Mouse (Mus musculus) monocyte, adult 5-6 weeks (primary cell): Measurements from ENCODE around the gene Fat1. TPM values are rescaled to one million over a fixed set of nuclear protein-coding genes. Genes with fewer than 3 reads are reported as not detected.

Experiments
- ATAC-seq: fragments of 153-309, 156-312 bp; replicated peaks from 2 replicates; pipeline ENCODE4 v1.8.0; 2017; ENCODE audit warnings: mild to moderate bottlenecking; ENCODE audit not compliant: low TSS enrichment, insufficient number of reproducible peaks, severe bottlenecking, poor library complexity, low FRiP score
- total RNA-seq: library from RNA; stranded (forward); fragments of 200-1000, 200-491, 200-594 nt; gene quantifications from 3 replicates; pipeline ENCODE4 v1.2.3, GENCODE M21; 2017

The Fat1 gene
- 0.10 to 0.11 TPM in 2 of 3 replicates, not detected in the other for total RNA-seq

DNA sequence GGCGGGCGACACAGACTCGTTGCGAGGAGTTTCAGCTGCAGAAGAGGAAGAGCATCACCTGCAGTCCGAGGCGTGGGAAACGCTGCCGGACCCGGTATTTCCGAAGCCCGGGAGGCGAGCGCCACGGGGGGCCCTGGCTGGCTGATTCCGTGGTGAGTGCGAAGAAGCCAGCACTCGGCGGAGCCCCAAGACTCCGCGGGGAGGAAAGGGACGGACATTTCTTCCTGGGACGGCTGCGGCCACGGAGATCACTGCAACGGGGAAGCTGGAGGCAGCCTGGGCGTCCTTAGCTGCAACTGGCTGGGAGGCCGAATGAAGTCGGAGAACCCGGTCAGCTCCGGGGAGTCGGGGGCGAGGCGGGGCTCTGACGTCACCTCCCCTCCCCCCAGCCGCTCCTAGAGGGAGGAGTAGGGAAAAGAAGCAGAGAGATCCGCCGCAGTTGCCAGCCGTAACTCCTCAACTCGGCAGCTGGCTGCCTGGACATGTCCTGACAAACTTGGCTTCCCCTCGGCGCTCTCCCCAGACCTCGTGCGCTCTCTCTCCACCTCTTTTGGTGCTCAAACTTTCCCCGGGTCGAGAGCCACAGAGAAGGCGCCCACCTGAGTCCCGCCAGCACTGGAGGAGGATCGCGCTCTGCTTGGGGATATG, at the start of gene Fat1:
TSS of gene Fat1 (plus strand) at position 598 of the 648 bp plus-strand sequence.
- no peak for ATAC-seq

DNA sequence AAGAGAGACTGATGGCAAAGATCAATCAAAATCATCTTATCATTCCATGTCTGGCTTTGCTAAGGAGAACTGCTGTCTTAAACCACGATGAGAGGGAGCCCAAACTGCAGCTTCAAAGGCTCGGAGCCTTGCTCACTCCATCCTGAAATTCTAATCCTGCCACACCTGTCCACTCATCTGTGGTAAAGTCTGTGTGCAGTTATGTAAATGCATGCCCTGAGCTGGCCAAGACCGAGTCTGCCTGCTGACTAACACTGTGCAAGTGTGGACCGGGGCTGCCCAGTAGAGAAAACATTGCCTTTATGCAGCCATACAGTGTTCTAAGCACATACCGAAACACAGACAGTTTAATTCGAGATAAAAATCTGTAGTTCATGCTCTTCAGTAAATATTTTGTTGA, 40.6 kb upstream of the Fat1 start:
- no peak for ATAC-seq

DNA sequence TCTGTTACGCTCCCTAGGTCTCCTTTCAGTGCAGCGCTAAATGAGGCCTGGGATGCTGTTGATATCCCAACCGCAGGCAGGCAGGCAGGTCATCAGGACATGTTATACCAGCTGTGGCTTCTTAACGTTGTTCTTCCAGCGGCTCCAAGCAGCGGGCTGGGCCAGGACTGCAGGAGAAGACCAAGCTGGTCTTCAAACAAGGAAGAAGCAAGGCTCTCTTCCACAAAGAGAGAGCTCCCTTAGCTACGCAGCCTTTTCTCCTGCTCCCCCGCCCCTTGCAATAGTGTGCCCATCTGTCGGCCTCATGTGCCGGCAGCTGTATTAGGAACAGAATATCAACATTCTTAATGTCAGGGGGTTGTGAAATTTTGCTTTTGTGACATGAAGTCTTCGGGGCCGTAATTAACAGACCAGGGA, 35.7 kb upstream of the Fat1 start:
- no peak for ATAC-seq

DNA sequence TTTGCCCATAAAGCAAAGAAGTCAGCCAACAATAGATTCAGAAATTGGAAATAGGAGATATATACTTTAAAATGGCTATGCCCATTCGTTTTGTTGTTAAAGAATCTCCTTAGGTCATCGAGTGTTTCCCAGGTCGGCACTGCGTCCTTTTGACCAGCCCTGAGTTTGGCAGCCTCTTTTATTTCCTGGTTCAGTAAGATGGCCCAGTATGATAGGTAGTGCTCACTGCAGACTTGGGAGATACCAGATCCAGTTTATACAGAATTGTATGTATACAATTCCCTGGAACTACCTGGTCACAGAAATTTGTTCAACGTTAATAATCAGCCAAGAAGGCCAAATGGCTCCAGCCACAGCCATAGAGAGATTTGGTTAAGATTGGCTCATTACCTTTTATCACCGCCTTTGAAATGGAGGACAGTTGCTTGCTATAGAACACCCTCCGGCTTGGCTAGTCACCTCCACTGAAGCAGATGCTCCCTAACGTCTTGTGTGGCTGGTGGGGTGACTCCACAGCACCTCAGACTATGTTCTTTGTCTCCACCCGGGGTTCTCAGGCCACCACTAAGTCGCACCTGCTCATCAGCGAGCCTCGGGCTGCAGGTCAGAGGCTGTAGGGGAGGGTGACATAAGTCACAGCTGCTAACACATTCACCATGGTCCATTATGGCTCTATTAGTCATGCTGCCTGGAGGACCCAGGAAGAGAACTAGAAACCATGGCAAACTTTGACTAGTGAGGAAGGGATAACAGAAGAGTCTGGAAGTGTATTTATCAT, 23.9 kb upstream of the Fat1 start:
- ATAC-seq = no peak

DNA sequence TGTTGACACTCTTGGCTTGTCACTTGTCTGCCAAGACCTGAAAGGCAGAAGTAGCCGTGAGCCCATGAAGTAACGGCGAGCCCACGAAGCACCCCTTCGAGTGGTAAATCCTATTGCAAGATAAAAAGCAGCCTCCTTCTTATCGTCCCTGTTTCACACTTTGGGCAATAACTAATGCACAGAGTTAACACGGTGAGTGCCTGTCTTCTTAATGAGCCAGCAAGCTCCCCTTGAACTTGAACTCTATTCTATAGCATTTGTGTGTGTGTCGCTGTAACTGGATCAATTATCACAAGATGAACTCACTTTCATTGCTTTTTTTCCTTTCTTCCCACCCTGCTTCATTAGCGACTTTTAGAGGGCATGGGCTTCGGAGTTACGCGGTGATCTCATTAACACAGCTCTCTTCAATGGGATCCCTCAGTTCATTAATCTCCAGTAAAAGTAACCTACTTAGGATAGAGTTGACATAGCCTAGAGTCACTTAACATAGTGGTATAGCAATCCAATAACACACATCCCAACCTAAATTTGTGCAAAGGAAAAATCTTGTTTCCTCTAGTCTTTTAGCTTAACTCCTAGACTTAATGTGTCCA, 15.7 kb upstream of the Fat1 start:
- ATAC-seq = no peak

DNA sequence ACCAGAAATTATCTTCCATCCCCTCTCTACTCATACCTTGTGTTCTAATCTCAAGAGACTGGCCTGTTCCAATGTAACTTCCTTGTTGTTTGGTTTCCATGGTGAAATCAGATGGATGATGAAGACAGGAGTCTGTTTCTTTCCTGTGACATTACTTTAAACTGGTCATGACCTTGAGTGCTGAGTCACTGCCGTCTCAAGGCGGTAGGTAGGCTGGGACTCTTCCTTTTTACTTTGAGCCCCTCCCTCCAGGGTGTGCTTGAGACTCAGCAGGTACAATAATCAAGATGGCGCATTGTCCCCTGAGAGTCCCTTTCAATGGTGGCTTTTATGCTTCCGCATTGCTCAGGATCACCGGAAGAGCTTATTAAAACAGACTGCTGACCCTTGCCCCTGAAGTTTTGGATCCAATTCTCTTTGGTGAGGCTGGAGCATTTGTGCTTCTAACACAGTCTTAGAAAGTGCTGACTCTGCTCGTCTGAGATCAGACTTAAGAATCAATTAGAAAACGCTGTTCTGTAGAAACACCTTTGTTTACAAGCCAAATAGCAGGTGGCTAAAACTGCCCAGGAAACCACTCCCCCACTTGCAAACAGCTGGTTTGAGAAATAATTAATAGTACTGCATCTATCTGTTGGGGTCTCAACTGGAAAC, 14.7 kb upstream of the Fat1 start:
- no peak for ATAC-seq

DNA sequence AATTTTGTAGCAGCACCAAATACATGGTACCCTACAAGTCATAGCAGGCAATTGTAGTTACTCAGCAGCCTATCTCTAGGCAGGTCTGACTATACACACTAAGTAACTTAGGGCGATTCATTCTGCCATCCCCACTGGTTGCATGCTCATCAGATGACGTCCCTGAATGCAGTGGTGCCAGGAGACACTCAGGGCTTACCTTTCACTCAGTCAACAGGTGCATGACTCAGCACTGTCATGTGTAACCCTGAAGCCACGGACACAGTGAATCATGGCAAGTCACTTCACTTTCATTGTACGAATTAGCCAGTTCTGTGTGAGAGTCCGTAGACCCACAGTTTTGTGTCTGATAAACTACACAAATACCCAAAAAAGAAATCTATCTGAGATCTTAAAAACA, 10.3 kb upstream of the Fat1 start:
- ATAC-seq = no peak

DNA sequence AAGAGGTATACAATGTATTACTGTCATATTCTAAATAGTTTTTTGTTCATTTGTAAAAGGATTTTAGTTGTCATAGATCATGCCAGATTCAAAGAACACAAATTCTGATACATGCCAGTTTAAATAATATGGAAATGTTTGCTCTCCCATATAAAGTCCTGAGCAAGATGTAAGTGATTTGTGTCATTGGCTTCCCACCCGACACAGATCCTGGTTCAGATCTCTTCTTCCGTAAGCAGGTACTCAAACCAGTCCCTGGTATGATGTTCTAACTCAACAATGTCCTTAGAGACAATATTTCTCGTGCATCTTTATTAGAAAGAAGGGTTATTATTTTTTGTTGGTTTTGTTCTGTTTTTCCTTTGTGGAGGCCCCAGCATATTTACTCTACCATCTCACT, 5.2 kb upstream of the Fat1 start:
- ATAC-seq = no peak

DNA sequence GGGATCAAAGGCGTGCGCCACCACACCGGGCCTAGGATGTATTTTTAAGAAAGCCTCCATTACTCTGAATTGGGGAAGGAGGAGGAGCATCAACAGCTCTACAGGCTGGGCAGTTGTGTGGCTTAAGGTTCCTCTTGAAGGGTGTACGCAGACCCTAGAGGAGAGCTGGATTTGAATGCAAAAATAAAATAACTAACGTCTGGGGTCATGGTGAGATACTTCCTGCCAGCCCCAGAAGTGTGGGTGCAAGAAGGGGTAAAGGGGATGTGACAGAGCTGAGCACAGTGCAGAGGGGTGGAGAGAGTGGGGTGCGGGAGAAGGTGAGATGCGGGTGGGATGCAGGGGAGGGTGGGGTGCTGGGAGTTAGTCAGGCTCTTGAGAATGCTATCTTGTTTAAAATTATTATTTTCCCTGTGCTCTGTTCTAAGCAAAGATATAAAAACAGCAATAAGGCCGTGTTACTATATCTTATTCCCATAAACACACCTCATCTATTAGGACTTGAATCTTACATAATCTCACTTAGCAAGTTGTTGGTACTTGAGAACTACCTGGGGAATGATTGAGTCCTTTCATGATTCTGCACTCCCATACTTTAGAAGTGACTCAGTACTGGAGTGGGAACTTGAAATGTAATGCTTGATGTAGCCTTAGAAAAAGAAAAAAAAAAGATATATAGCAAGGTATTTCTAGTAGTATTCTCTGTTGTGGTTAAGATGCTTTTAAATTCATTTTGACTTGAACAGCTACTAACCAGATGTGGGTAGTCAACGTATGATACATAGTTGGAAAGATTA, 2.5 kb upstream of the Fat1 start:
- no peak for ATAC-seq

DNA sequence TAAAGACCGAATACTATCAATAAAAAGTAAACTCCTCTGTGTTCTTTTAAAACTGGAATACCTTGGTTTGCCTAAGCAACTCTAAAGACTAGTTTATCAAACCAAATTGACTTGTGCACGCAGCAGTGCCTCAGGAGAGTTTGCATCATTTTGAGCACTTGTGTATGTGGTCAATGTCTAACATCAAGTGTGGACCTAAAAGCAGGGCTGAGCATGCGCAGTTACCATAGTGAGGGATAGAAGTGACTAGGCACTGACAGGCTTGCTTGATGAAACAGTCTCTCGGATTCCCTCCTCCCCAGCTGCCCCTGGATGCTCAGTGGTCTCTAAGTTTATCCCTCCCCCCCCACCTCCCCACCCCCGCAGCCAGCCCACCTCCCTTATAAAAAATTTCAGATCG, 1.8 kb upstream of the Fat1 start:
- ATAC-seq = no peak

DNA sequence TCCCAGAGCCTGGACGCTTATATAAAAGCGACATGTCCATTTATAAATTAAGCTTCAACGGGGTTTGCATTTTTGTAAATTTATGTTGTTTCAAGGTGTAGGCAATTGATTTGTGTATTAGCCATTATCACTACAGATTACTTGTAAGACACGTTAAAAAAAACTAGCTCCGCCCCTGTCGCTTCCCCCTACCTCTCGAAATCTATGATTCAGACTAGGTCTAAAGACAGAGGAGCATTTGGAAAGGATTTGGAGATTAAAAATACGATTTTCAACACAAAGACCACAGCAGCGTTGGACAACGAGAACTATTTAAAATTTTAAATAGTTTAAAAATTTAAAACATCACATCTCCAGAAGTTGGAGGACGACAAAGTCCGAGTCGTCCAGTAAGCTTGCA, 831 bp upstream of the Fat1 start:
- no peak for ATAC-seq

DNA sequence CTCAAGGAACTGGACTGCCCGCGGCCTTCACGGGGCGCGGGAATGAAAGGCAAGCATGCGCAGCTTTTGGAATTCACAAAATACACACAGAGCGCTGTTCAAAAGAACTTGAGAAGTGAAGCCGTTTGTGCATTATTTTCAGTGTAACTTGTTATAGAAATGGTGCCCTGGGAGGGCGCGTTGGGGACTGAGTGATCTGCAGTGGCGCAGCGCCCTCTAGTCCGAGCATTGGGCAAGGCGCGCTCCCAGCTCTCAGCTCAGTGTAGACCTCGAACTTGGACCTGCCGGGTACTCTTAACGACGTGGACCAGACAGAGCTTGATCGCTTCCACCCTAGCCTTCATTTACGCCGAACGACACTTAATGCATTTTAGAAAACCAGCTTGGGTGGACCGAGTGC, 494 bp downstream of the Fat1 start:
- no peak for ATAC-seq

DNA sequence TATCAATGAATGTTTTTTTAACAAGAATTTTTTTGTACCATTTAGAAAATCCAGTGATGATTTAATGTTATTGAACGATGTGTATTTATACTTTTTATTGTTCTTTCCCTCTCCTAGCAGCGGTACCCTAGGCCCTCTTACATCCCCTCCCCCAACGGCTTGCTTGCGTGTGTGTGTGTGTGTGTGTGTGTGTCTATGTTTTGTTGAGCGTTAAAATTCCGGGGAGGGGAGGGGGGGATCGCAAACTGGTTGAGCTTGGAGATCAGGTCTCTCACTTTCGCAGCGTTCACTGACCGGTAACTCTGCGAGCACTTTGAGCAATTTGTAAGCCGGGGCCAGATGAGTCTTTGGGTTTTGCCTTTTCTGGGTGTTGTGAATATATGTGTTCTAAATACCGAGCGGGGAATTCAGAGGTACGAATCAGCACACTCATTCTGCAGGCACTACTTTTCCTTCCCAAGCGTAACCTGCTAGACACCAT, 1.3 kb downstream of the Fat1 start:
- no peak for ATAC-seq

DNA sequence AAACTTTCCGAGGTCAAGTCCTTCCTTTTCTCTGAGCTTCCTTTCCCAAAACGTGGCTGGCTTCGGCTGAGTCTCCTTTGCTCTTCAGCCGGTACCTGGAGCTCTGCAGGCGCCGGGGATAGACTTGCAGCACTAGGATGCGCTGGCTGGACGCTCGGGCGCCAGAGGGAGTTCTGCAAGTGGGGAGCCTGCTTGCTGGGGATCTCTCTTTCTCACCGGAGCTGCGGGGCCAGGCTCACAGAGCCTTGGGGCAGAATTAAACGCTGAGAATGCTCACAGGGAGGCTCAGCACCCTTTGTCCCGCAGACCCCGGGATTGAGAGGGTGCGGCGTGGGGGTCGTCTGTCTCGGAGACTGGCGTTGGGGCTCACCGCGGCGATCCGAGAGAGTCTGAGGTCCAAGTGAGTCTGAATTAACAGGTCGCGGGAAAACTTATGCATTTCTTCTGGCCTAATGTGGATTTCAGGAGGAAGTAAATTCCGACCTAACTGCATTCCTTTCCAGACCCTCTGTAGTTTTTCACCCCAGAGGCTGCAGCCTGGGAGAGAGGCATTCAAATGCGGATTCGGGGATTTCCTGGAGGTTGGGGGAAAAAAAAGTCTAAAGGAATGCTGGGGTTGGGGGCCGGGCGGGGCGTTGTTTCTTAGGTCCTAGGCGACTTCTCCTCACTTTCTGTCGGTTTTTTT, 2.0 kb downstream of the Fat1 start:
- no peak for ATAC-seq

DNA sequence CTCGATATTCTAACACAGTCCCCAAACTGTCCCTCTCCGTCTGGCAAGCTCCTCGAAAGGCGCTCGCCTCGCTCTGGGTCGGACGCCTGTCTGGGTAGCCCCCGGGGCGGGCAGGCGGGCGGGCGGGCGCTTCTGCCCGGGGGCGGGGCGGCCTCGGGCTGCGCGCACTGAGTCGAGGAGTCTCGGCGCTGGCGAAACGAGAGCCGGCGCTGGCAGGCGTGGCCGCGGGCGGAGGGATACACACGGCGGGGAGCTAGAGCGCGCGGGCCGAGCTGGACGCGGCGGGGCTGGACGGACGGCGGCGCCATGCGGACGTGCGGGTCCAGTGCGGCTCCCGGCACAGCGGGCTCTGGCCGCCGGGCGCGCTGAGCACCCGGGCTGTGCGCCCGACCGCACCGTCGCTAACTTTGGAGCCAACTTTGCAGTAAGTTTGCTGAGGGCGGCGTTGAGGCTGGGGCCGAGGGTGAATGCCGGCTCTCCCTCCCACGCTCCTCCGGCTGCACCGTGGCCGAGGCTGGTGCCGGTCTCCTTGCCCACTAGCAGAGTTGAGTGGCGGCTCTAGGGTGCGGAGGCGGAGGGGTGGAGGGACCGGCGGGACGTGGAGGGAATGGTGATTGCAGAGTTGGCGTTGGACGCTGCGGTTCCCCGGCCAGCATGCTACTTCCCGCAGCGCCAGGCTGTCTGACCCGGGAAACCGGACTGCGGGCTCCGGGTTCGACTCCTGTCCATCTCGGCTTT, 2.8 kb downstream of the Fat1 start:
- ATAC-seq = no peak

DNA sequence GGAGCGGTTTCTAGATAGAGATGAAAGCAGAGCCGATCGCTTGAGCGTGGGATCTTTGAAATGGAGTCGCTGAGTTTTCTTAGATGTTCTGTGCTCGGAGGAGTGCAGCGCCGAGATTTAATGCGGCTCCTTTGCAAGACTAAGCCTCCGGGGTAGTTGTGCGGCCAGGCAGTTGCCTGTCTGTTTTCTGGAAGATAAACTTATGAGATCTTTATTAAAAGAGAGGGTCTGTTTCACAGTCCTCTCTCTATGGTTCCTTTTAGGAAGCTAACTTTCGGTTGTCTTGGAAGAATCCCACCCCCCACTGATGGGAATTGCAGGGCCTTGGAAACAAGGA, 3.4 kb downstream of the Fat1 start:
- no peak for ATAC-seq

DNA sequence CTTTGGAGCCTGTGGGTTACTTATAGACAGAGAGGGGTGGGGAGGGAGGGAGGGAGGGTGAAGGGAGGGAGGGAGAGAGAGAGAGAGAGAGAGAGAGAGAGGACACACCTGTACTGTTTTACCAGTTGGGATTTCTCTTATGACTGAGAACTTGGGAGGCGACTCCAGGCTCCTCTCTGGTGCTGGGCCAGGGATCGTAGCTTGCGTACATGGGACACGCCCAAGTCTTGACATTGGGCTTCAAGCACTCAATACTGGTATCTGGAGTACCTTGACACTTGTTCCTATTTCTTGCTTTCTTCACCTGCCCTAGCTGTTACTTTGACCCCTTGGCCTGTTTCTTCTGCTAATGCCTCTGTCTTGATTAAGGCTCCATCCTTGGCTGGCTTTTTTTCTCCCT, 10.3 kb downstream of the Fat1 start:
- no peak for ATAC-seq

DNA sequence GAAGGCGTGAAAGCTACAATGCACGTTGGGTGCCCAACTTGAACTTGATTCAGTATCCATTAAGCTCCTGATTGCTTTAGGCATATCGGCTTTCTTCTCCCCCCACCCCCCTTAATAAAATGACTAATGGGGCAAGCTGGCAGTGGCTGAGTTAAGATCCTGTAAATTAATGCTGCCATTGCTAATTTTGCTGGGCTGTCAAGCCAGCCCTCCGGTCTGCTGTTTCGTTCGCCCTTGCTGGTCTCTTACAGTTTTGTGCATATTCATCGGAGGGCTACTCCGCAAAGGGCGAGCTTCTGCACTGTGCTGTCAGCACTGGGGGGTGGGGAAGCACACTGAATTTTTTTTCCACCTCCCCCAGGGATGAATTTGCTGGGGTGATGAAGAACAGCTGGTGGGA, 13.3 kb downstream of the Fat1 start:
- ATAC-seq = no peak
